Mouse (Mus musculus) thymus, adult 2 months (tissue): ENCODE results near the gene Ranbp17.
"Not testable (repeated sequence)": the region's sequence is repeated elsewhere in the genome, so short reads cannot be mapped to it uniquely, and the experiment has no call there.

Experiments used
- CTCF ChIP-seq: fragments of 200-500 bp; IDR thresholded peaks from 2 replicates; pipeline ENCODE4 v1.5.1; 2012; ENCODE audit warnings: mild to moderate bottlenecking, control low read depth, low read length, moderate library complexity, borderline replicate concordance; ENCODE audit not compliant: control insufficient read depth, poor library complexity, insufficient read depth; ENCODE audit errors: extremely low read depth
- POLR2A ChIP-seq: fragments of 200-500 bp; IDR thresholded peaks from 2 replicates; pipeline ENCODE4 v1.6.1; 2012; ENCODE audit warnings: mild to moderate bottlenecking, low read length, control low read depth, moderate library complexity; ENCODE audit not compliant: control insufficient read depth, poor library complexity, insufficient read depth; ENCODE audit errors: extremely low read depth

GRCm38 (mm10) chr11:33428238-33428637 is 85.3 kb downstream of the Ranbp17 start:
- TF ChIP-seq CTCF, POLR2A: not testable (repeated sequence)
